Mouse (Mus musculus): Measurements from ENCODE around the gene Slc1a3.

The Slc1a3 gene

GRCm38 (mm10) chr15:8615511-8616224 is 94.9 kb downstream of the Slc1a3 start:
- DNase-seq (ENCODE audit: low read depth in 1 of 2, low spot score in 2 of 2) = no peak

GRCm38 (mm10) chr15:8614701-8615100 is 95.9 kb downstream of the Slc1a3 start:
- no peak for DNase-seq (ENCODE audit: low read depth in 1 of 2, low spot score in 2 of 2)

- DNase-seq (ENCODE audit: low read depth in 1 of 2, low spot score in 2 of 2) = no peak
Observed at GRCm38 (mm10) chr15:8605538-8606188, 104.9 kb downstream of the Slc1a3 start.

- no peak for DNase-seq (ENCODE audit: low read depth in 1 of 2, low spot score in 2 of 2)
Observed at GRCm38 (mm10) chr15:8602362-8602761, 108.2 kb downstream of the Slc1a3 start.

- no peak for DNase-seq (ENCODE audit: low read depth in 1 of 2, low spot score in 2 of 2)
Observed at GRCm38 (mm10) chr15:8601312-8602146, 109.0 kb downstream of the Slc1a3 start.

- no peak for DNase-seq (ENCODE audit: low read depth in 1 of 2, low spot score in 2 of 2)
Observed at GRCm38 (mm10) chr15:8596375-8596900, 114.1 kb downstream of the Slc1a3 start.

GRCm38 (mm10) chr15:8595226-8595625 is 115.3 kb downstream of the Slc1a3 start:
- DNase-seq (ENCODE audit: low read depth in 1 of 2, low spot score in 2 of 2) = no peak

- DNase-seq (ENCODE audit: low read depth in 1 of 2, low spot score in 2 of 2) = peak in 1 of 2 experiments; percentile 49
Observed at GRCm38 (mm10) chr15:8589503-8590116, 121.0 kb downstream of the Slc1a3 start.

- DNase-seq (ENCODE audit: low read depth in 1 of 2, low spot score in 2 of 2) = no peak
Observed at GRCm38 (mm10) chr15:8588065-8588464, 122.5 kb downstream of the Slc1a3 start.

GRCm38 (mm10) chr15:8586822-8587281 is 123.7 kb downstream of the Slc1a3 start:
- no peak for DNase-seq (ENCODE audit: low read depth in 1 of 2, low spot score in 2 of 2)
